Mouse (Mus musculus) thymus, postnatal 0 days (tissue): ENCODE data around the gene Ptpn4. TPM values are rescaled to one million over a fixed set of nuclear protein-coding genes. Genes with fewer than 3 reads are reported as not detected.

Source experiments
- DNase-seq: peaks from one replicate; pipeline ENCODE4 v3.0.0-alpha.2; 2015; ENCODE audit warnings: low spot score
- polyA plus RNA-seq: library from polyadenylated mRNA; unstranded; fragments of >200 nt; fragmentation: Nextera tagmentation; extraction: Ambion mirVana; gene quantifications from 2 replicates; pipeline ENCODE4 v1.2.1, GENCODE M21; 2015

The Ptpn4 gene
- polyA plus RNA-seq: 4.5 and 4.8 TPM in 2 replicates

- peak; percentile 98 for DNase-seq
These were observed at the start of gene Ptpn4 for GRCm38 (mm10) chr1:119837035-119837751. Ptpn4 (minus strand) TSS chr1:119837613.

- no peak for DNase-seq
These were observed 48.9 kb upstream of the Ptpn4 start for GRCm38 (mm10) chr1:119886320-119886719.

- no peak for DNase-seq
These were observed 46.9 kb upstream of the Ptpn4 start for GRCm38 (mm10) chr1:119884272-119884671.

GRCm38 (mm10) chr1:119878909-119879308 lies 41.5 kb upstream of the Ptpn4 start:
- no peak for DNase-seq

- DNase-seq: no peak
These were observed 40.1 kb upstream of the Ptpn4 start for GRCm38 (mm10) chr1:119877469-119877868.

- DNase-seq: no peak
These were observed 31.2 kb upstream of the Ptpn4 start for GRCm38 (mm10) chr1:119868395-119869161.

- DNase-seq: no peak
These were observed 29.9 kb upstream of the Ptpn4 start for GRCm38 (mm10) chr1:119867300-119867699.

- DNase-seq: no peak
These were observed 27.9 kb upstream of the Ptpn4 start for GRCm38 (mm10) chr1:119865311-119865710.

GRCm38 (mm10) chr1:119863507-119864296 lies 26.3 kb upstream of the Ptpn4 start:
- DNase-seq: no peak

GRCm38 (mm10) chr1:119859566-119859965 lies 22.2 kb upstream of the Ptpn4 start:
- DNase-seq: no peak

- no peak for DNase-seq
These were observed 15.6 kb upstream of the Ptpn4 start for GRCm38 (mm10) chr1:119852980-119853379.

- no peak for DNase-seq
These were observed 14.9 kb upstream of the Ptpn4 start for GRCm38 (mm10) chr1:119852339-119852738.

GRCm38 (mm10) chr1:119849146-119849935 lies 11.9 kb upstream of the Ptpn4 start:
- DNase-seq: no peak

- no peak for DNase-seq
These were observed 7.9 kb upstream of the Ptpn4 start for GRCm38 (mm10) chr1:119845321-119845720.

- DNase-seq: no peak
These were observed 5.7 kb upstream of the Ptpn4 start for GRCm38 (mm10) chr1:119843121-119843520.

- DNase-seq: no peak
These were observed 828 bp upstream of the Ptpn4 start for GRCm38 (mm10) chr1:119838241-119838640.

GRCm38 (mm10) chr1:119836479-119837015 lies 866 bp downstream of the Ptpn4 start:
- peak; percentile 36 for DNase-seq

GRCm38 (mm10) chr1:119835726-119836478 lies 1.5 kb downstream of the Ptpn4 start:
- DNase-seq: no peak

- no peak for DNase-seq
These were observed 9.3 kb downstream of the Ptpn4 start for GRCm38 (mm10) chr1:119828160-119828559.

GRCm38 (mm10) chr1:119818704-119819103 lies 18.7 kb downstream of the Ptpn4 start:
- peak; percentile 23 for DNase-seq
